Mouse (Mus musculus) C2C12 (cell line): ENCODE measurements around the gene 1700029H14Rik.

Experiments
- CEBPB ChIP-seq: IDR thresholded peaks from one replicate; pipeline ENCODE4 v1.6.1; 2011; ENCODE audit warnings: low read depth, mild to moderate bottlenecking, control low read depth, moderate library complexity
- CTCF ChIP-seq: IDR thresholded peaks from one replicate; pipeline ENCODE4 v1.5.1; 2011; ENCODE audit not compliant: control insufficient read depth, insufficient read depth, insufficient read length
- FOSL1 ChIP-seq: IDR thresholded peaks from one replicate; pipeline ENCODE4 v1.8.0; 2011; ENCODE audit warnings: mild to moderate bottlenecking, low read length; ENCODE audit not compliant: poor library complexity, insufficient read depth, severe bottlenecking
- MAX ChIP-seq: IDR thresholded peaks from one replicate; pipeline ENCODE4 v1.6.1; 2011; ENCODE audit warnings: mild to moderate bottlenecking, control low read depth
- MYOD1 ChIP-seq: IDR thresholded peaks from one replicate; pipeline ENCODE4 v1.6.1; 2011; ENCODE audit warnings: low read depth; ENCODE audit not compliant: control insufficient read depth, insufficient read length
- MYOG ChIP-seq: IDR thresholded peaks from one replicate; pipeline ENCODE4 v1.6.1; 2011; ENCODE audit not compliant: control insufficient read depth, insufficient read length; ENCODE audit errors: extremely low read depth
- USF1 ChIP-seq: IDR thresholded peaks from one replicate; pipeline ENCODE4 v1.6.1; 2011; ENCODE audit warnings: low read depth, mild to moderate bottlenecking, control low read depth, moderate library complexity

DNA sequence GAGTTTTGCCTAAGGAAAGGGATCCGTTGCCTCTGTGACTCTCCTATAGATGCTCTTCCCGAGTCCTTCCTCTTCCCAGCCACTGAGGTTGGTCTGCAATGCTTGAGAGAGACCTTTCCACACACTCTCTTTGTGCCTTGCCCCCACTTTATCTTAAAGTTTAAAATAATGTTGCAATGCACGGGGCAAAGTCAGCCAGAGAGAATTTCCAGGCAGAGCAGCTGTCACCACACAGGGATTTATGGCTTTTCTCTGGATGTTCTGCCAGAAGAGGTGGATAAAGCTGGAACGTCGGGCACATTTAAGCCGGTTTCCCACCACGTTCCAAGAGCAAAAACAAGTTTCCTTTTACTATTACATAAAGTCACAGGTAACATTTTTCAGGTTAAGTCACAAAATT, 40.9 kb downstream of the 1700029H14Rik start:
- TF ChIP-seq CTCF (no peak), MAX (no peak), CEBPB (peak; percentile 46), MYOG (no peak), USF1 (no peak), MYOD1 (no peak), FOSL1 (no peak)
